Mouse (Mus musculus): ENCODE measurements around the gene Usp45.
A peak's percentile ranks its signal among the peaks of the same experiment; 100 is the strongest.

GRCm38 (mm10) chr4:21847481-21848286 is 80.7 kb downstream of the Usp45 start, which contains the start of gene Pnisr:
- TF ChIP-seq CTCF (IDR thresholded peaks at IDR 0.05; ENCODE audit: borderline replicate concordance, insufficient read depth, low read depth, low read length) (peak; percentile 82), POLR2A (IDR thresholded peaks at IDR 0.05; ENCODE audit: borderline replicate concordance, insufficient read depth, low read length) (peak; percentile 56; the same call in 1 of the 2 replicates)

Measured in cerebellum, adult 2 months (tissue).